Mouse (Mus musculus): ENCODE data around the gene Wdr35.

The Wdr35 gene

DNA sequence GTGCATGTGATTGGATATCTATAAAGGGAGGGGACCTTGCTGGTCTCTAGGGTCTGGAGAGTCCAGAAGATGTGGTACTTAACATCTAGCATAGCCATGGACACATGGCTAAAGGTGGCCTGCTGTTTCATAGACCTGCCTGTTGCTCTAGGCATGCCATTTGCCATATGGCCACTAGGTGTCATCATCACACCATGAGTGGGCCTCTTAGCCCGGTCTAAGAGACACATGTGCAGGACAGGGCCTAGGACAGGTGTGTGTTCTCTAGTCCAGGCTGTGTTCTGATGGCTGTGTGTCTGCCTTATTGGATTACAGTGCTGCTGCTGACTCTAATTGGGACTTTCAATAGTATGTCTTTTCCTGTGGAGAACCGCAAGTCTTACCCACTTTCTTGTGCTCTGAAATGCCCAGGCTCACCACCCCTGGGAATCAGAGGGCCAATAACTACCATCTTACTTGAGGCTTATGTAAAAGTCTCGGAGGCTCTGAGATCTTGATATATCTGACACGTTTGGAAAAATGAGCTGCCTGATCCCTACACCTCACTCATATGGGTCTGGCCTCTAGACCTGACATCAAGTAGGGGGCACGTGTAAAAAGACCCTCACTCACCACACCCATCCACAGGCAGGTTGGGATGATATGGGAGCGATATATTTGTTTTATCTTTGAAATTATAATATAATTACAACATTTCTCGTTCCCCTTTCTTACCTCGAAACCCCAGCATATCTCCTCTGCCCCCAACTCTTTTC lies 78.6 kb downstream of the Wdr35 start:
- DNase-seq (ENCODE audit: low read depth): peak; percentile 45

DNA sequence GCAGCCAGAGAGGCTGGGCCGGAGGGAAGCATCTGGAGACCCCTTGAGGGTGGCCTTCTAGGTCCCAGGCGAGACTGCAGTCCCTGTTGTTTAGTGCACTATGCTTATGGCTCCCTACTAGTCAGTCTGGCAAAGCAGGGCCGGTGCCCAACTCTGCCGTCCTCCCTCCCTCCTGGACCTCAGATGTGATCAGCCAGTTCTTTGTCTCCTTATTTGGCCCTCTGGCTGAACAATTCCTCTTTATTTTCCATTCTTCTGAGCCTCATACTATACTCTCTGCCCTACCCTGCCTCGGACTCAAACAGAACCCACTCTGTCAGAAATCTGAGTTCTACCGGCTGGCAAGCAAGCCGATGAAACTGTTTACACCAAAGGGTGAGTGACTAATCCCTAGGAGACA lies 79.7 kb downstream of the Wdr35 start:
- DNase-seq (ENCODE audit: low read depth): no peak

DNA sequence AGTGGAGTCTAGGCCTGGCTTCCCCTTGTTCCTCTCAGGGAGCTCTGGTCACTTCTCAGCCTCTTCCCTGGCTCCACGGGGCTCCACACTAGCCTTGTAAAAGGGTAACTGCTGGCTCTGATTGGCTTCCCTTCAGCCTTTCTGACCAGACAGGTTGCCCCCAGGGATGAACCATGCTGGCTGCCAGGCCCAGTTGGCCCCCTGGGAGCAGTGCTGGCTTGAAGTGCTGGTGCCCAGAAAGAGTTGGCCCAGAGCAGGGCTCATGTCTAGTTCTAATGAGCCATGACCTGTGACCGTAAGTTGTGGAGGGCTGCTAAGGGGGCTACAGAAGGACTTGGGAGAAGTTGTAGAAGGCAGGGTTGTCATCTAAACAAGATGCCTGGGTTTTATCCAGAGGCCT lies 80.3 kb downstream of the Wdr35 start:
- no peak for DNase-seq (ENCODE audit: low read depth)

DNA sequence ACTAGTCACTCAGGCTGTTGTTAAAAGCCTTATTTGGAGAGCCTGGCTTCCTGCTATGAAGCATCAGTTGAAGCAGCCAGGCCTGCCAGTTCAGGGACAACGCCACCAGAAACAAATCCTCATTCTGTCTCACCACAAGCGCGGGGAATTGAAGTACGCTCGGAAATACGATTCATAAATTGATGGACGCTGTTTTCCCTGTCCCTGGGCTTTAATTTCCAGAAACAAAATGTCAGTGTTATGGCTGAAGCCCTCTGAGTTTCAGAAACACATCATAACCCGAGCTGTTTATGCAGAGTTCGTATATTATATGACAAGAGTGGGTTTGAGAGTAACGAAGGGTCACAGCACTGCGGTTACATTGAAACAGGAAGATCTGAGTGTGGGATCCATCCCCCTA lies 81.6 kb downstream of the Wdr35 start:
- DNase-seq (ENCODE audit: low read depth): no peak

DNA sequence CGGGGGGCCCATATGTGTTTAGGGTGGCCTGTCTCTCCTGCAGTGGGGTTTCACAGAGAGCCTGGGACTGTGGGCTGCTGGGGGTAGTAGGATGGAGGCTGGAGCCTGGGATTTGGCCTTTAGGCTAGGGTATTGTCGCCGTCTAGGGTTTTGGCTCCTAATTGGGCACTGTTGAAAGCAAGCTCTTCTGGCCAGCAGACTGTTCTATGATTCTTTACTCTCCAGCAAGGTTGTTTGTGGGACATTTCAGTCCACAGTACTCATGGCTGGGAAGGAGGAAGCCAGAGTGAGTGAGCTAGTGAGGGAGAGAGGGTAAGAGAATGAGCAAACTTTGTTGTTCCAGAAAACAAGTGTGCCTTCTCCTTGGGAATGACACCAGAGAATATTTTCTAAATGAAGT lies 85.8 kb downstream of the Wdr35 start:
- no peak for DNase-seq (ENCODE audit: low read depth)

DNA sequence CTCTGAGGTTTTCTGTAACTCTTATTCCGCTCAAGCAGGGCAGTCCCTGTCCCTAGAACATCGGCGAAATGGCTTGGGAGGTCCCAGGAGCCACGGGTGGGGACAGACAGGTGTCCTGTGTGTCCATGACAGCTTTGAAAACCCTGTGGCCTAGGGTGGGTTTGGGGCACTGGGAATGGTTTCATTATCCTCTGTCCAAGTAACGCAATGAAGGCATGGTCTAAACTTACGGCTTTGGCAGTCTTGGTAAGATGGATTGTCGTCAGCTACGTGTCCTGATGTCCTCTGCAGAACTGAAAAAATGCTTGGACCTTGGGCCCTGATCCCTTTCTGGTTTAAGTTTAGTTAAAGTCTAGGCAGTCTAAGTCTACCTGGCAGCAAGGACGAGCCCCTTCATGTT lies 86.3 kb downstream of the Wdr35 start:
- DNase-seq (ENCODE audit: low read depth): no peak

DNA sequence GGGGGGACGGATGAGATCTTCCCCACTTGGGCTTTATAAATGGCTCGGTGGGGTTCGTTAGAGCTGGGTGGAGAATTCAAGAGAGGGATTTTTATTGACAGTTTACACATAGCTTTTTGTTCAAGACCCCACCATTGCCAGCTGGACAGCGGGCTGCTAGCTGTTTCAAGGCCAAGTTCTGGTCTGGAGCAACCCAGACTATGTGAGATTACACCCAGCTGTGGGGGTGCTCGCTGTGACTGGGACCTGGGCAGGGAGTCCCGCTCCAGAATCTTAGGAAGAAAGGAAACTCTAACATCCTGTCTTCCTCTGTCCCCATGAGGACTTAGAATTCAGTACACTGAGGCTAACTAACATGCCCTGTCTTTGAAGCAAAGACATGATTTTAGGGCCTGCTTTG lies 89.9 kb downstream of the Wdr35 start:
- DNase-seq (ENCODE audit: low read depth): no peak

DNA sequence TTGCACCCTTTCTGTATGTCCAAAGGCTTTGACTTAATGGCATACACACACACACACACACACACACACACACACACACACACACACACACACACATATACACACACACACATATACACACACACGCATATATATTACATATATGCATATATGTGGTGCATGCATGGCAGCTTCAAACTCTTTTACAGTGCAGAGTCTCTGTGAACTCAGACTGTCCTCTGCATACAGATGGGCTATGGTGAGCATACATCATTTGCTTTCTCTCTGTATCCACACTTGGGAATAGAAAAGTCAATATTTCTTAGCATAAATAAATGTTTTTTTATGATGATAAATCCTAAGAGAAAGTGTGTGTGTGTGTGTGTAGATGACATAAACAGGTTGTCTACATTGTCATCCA lies 97.4 kb downstream of the Wdr35 start:
- no peak for DNase-seq (ENCODE audit: low read depth)

DNA sequence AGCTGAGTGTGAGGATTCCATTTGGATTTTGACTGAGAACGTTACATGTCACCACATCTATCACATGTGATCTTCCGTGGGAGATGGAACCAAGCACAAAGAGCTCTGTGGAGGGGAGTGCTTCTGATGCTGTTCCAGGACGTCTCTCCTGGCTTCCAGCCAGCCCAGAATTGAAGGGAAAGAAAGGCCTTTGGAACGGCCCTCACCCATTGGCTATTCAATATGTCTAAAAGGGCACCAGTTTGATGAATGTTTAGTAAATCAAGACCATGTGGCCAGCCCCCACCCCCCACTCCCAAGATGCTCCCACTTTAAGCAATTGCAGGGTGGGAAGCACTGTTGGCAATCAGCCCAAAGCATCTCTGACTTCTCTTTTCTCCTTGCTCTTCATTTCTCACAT lies 97.8 kb downstream of the Wdr35 start:
- no peak for DNase-seq (ENCODE audit: low read depth)

DNA sequence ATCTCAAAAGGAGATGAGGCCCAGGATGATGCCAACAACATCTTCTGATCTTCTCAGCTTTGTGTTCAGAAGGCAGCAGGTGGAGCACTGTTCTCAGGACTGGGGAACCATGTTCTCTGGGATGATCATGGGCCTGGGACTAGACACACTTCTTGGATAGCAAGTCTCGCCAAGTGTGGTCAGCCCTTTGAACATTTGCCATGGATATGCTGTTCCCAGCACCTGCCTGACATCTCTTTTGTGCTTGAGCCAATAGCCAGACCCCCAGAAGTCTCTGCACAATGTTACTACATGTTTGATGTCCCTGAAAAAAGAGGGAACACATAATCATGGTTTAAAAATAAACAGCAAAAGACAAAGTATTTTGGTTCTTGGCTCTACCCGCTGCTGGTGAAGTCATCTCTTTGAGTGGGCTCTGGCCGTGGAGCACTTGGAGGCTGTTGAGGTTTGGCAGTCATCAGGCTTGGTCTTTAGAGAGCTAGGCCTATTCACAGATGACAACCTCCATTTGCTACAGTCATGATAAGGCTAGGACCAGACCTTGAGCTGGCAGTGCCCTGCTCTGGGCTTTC lies 103.9 kb downstream of the Wdr35 start:
- no peak for DNase-seq (ENCODE audit: low read depth)
